Mouse (Mus musculus) testis, adult 2 months (tissue): ENCODE data around the gene Psmb8. TPM values are rescaled to one million over a fixed set of nuclear protein-coding genes. Genes with fewer than 3 reads are reported as not detected.

Experiments
- H3K27ac ChIP-seq: fragments of 200-500 bp; 2 replicates; pipeline ENCODE4 v1.5.1; 2012; ENCODE audit warnings: low read depth, low read length; ENCODE audit not compliant: control insufficient read depth, insufficient read depth
- H3K27me3 ChIP-seq: fragments of 200-500 bp; 2 replicates; pipeline ENCODE4 v1.6.1; 2012; ENCODE audit warnings: mild to moderate bottlenecking, low read length, moderate library complexity; ENCODE audit not compliant: control insufficient read depth, insufficient read depth
- H3K36me3 ChIP-seq: fragments of 200-500 bp; 2 replicates; pipeline ENCODE4 v1.6.1; 2012; ENCODE audit warnings: mild to moderate bottlenecking, low read length; ENCODE audit not compliant: control insufficient read depth, insufficient read depth
- H3K4me1 ChIP-seq: fragments of 200-500 bp; 2 replicates; pipeline ENCODE4 v1.6.1; 2012; ENCODE audit warnings: low read length; ENCODE audit not compliant: control insufficient read depth, insufficient read depth
- H3K4me3 ChIP-seq: fragments of 200-500 bp; 2 replicates; pipeline ENCODE4 v1.5.1; 2012; ENCODE audit warnings: low read depth, mild to moderate bottlenecking, low read length, moderate library complexity, mixed read lengths; ENCODE audit not compliant: control insufficient read depth
- CTCF ChIP-seq: fragments of 200-500 bp; IDR thresholded peaks from 2 replicates; pipeline ENCODE4 v1.5.1; 2012; ENCODE audit warnings: low read depth, mild to moderate bottlenecking, inconsistent platforms, low read length, moderate library complexity; ENCODE audit not compliant: control insufficient read depth, insufficient read depth, insufficient replicate concordance
- POLR2A ChIP-seq: fragments of 200-500 bp; IDR thresholded peaks from 2 replicates; pipeline ENCODE4 v1.6.1; 2012; ENCODE audit warnings: low read depth, mild to moderate bottlenecking, inconsistent platforms, low read length, moderate library complexity; ENCODE audit not compliant: control insufficient read depth
- polyA plus RNA-seq: library from polyadenylated mRNA; depleted of rRNA; stranded (reverse); fragments of >200 nt; gene quantifications from 2 replicates; pipeline ENCODE4 v1.2.3, GENCODE M21; 2012

Gene Psmb8
- polyA plus RNA-seq, 1 experiment = 2.0 TPM

- Histone ChIP-seq H3K36me3 (no peaks in the 10 kb centered on the region), H3K27ac (no peak overlapping the region), H3K4me3 (no peak overlapping the region), H3K27me3 (peaks cover 2% of the 10 kb centered on the region; the same call in 1 of the 2 replicates), H3K4me1 (peaks cover 11% of the 10 kb centered on the region)
- TF ChIP-seq CTCF (no peak), POLR2A (no peak)
These were observed 4.1 kb downstream of the Psmb8 start for GRCm38 (mm10) chr17:34201506-34202055.

- 0 out of 2 replicates have a peak, but pooled peaks cover 2% of the 10 kb centered on the region for H3K27me3 ChIP-seq
- H3K4me1 ChIP-seq = peaks cover 4% of the 10 kb centered on the region; the same call in 1 of the 2 replicates
- H3K36me3 ChIP-seq = no peaks in the 10 kb centered on the region
- TF ChIP-seq POLR2A = no peak
- no peak for TF ChIP-seq CTCF
- no peak overlapping the region for H3K4me3 ChIP-seq
- no peak overlapping the region for H3K27ac ChIP-seq
These were observed 5.4 kb downstream of the Psmb8 start for GRCm38 (mm10) chr17:34202760-34203442.

- Histone ChIP-seq H3K4me1 (peaks cover under 1% of the 10 kb centered on the region; the same call in 1 of the 2 replicates), H3K4me3 (peak within 1 kb of the TSS; percentile 87), H3K27me3 (no peaks in the 10 kb centered on the region), H3K36me3 (no peaks in the 10 kb centered on the region), H3K27ac (no peak within 1 kb of the TSS)
- TF ChIP-seq CTCF = no peak
- no peak for TF ChIP-seq POLR2A
These were observed 5.9 kb downstream of the Psmb8 start, which contains the start of gene Tap2 for GRCm38 (mm10) chr17:34203444-34203843. TSS of gene Tap2 (plus strand) at chr17:34203527.

- no peak overlapping the region for H3K27ac ChIP-seq
- TF ChIP-seq POLR2A (no peak), CTCF (peak; percentile 76)
- peak overlapping the region; percentile 87 for H3K4me3 ChIP-seq
- H3K27me3 ChIP-seq = no peaks in the 10 kb centered on the region
- H3K4me1 ChIP-seq = no peaks in the 10 kb centered on the region; the same call in 1 of the 2 replicates
- no peaks in the 10 kb centered on the region for H3K36me3 ChIP-seq
These were observed 6.9 kb downstream of the Psmb8 start for GRCm38 (mm10) chr17:34204303-34205010.

GRCm38 (mm10) chr17:34205021-34205745, 7.7 kb downstream of the Psmb8 start:
- Histone ChIP-seq H3K27me3 (no peaks in the 10 kb centered on the region), H3K27ac (no peak overlapping the region), H3K36me3 (no peaks in the 10 kb centered on the region), H3K4me3 (peak overlapping the region; percentile 87; the same call in 1 of the 2 replicates), H3K4me1 (no peaks in the 10 kb centered on the region; the same call in 1 of the 2 replicates)
- no peak for TF ChIP-seq CTCF
- no peak for TF ChIP-seq POLR2A

- Histone ChIP-seq H3K36me3 (no peaks in the 10 kb centered on the region), H3K4me1 (no peaks in the 10 kb centered on the region; the same call in 1 of the 2 replicates), H3K27ac (no peak overlapping the region), H3K4me3 (no peak overlapping the region), H3K27me3 (no peaks in the 10 kb centered on the region)
- TF ChIP-seq CTCF = no peak
These were observed 8.2 kb downstream of the Psmb8 start for GRCm38 (mm10) chr17:34205746-34206176.

- Histone ChIP-seq H3K36me3 (no peaks in the 10 kb centered on the region), H3K27ac (no peak overlapping the region), H3K4me1 (no peaks in the 10 kb centered on the region; the same call in 1 of the 2 replicates), H3K4me3 (no peak overlapping the region), H3K27me3 (no peaks in the 10 kb centered on the region)
- TF ChIP-seq CTCF (no peak), POLR2A (no peak)
These were observed 9.2 kb downstream of the Psmb8 start for GRCm38 (mm10) chr17:34206731-34207130.
